Mouse (Mus musculus) heart, embryonic 16.5 days (tissue): Measurements from ENCODE around the gene Cd109. TPM values are rescaled to one million over a fixed set of nuclear protein-coding genes. Genes with fewer than 3 reads are reported as not detected.

Experiments
- ATAC-seq: fragments of 200-750 bp; cut with Nextera tagmentation; replicated peaks from 2 replicates; pipeline ENCODE4 v1.8.0; 2017; ENCODE audit warnings: moderate number of reproducible peaks; ENCODE audit not compliant: insufficient read depth, low FRiP score; ENCODE audit errors: extremely low read depth
- H3K27ac ChIP-seq: fragments of 300-500 bp; sonication (generic); 2 replicates; pipeline ENCODE4 v1.5.1; 2014; ENCODE audit warnings: mild to moderate bottlenecking, low read length, control low read depth, moderate library complexity
- H3K27me3 ChIP-seq: fragments of 300-500 bp; sonication (generic); 2 replicates; pipeline ENCODE4 v1.6.1; 2014; ENCODE audit warnings: low read length, mixed read lengths; ENCODE audit not compliant: control insufficient read depth, insufficient read depth
- H3K36me3 ChIP-seq: fragments of 300-500 bp; sonication (generic); 2 replicates; pipeline ENCODE4 v1.6.1; 2014; ENCODE audit not compliant: control insufficient read depth, insufficient read depth
- H3K4me1 ChIP-seq: fragments of 300-500 bp; sonication (generic); 2 replicates; pipeline ENCODE4 v1.6.1; 2014; ENCODE audit warnings: low read length, mixed read lengths; ENCODE audit not compliant: control insufficient read depth, insufficient read depth
- H3K4me2 ChIP-seq: fragments of 300-500 bp; sonication (generic); 2 replicates; pipeline ENCODE4 v1.6.1; 2014; ENCODE audit warnings: low read depth, mild to moderate bottlenecking, control low read depth, low read length
- H3K4me3 ChIP-seq: fragments of 300-500 bp; sonication (generic); 2 replicates; pipeline ENCODE4 v1.5.1; 2014; ENCODE audit warnings: mild to moderate bottlenecking, control low read depth, low read length
- H3K9ac ChIP-seq: fragments of 300-500 bp; sonication (generic); 2 replicates; pipeline ENCODE4 v1.6.1; 2014; ENCODE audit warnings: low read length, control low read depth
- H3K9me3 ChIP-seq: fragments of 300-500 bp; sonication (generic); replicated peaks from 2 replicates; pipeline ENCODE4 v1.6.1; 2016; ENCODE audit warnings: low read length; ENCODE audit not compliant: control insufficient read depth
- WGBS: fragments of 180-500 bp; shearing (Covaris S2); extraction: QIAGEN DNeasy Blood & Tissue Kit; methylation state at CpG from one replicate; pipeline ENCODE4 v1.1.7; 2014; 5-methylcytosine and 5-hydroxymethylcytosine counted together
- polyA plus RNA-seq: library from polyadenylated mRNA; unstranded; fragments of >200 nt; fragmentation: Nextera tagmentation; extraction: Ambion mirVana; gene quantifications from 2 replicates; pipeline ENCODE4 v1.2.1, GENCODE M21; 2015

Cd109 gene
- polyA plus RNA-seq, 1 experiment from 2014 or later, result 3.6 TPM

DNA sequence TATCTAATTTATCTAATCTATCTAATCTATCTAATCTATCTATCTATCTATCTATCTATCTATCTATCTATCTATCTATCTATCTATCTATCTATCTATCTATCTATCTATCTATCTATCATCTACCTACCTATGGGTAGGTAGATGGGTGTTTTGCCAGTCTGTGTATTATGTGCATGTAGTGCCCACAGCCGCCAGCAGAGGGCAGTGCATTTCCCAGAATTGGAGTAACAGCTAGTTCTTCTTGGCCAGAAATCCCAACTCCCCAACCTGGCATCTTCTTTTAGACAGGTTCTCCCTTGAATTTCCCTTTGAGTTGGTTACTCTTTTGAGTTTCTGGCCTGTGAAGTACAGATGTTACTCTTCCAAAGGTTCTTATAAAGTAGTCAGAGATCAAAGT lies 85.3 kb downstream of the Cd109 start:
- no peak for ATAC-seq
- Histone ChIP-seq H3K4me1 (no peaks in the 10 kb centered on the region), H3K4me2 (no peak overlapping the region), H3K4me3 (no peak overlapping the region), H3K27me3 (no peaks in the 10 kb centered on the region), H3K9me3 (no peaks in the 10 kb centered on the region), H3K27ac (no peak overlapping the region), H3K9ac (no peak overlapping the region), H3K36me3 (no peaks in the 10 kb centered on the region)
- 3% methylated on average over 1 of the region's 1 CpGs for WGBS

DNA sequence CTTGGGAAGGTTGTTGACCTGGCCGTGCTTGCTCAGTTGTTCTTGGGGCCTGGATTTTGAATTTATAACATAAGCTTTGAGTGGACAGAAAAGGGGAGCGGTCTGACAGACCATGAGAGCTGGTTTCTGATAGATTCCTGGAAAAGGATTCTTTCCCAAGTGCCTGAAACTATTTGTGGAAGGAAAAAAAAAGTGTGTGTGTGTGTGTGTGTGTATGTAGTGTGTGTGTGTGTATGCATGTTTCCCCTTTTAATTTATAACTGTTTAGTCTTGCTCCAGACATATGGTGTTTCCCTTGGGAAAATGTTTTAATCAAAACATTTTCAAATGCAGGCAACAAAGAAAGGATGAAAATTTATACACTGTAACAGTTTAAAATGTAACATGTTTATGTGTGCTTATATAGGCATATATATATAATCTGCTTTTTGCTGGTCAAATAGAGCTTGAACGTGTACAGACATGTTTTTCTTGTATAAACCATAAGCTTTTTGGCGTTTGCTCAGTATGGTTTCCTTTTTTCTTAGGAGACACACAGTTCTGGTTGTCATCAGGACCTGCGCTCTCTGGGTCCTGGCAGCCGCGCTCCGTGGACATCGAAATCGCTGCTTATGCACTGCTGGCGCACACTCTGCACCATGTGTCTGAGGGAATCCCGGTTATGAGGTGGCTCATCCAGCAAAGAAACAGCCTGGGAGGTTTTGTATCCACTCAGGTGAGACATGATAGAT lies 87.3 kb downstream of the Cd109 start:
- no peak overlapping the region for H3K27ac ChIP-seq
- no peaks in the 10 kb centered on the region for H3K4me1 ChIP-seq
- peaks cover 4% of the 10 kb centered on the region; the same call in 1 of the 2 replicates for H3K9me3 ChIP-seq
- H3K27me3 ChIP-seq, result no peaks in the 10 kb centered on the region
- H3K9ac ChIP-seq, result no peak overlapping the region
- no peaks in the 10 kb centered on the region for H3K36me3 ChIP-seq
- ATAC-seq, result no peak
- no peak overlapping the region for H3K4me3 ChIP-seq
- 82% methylated on average over 12 of the region's 12 CpGs for whole genome bisulfite sequencing
- H3K4me2 ChIP-seq, result no peak overlapping the region

DNA sequence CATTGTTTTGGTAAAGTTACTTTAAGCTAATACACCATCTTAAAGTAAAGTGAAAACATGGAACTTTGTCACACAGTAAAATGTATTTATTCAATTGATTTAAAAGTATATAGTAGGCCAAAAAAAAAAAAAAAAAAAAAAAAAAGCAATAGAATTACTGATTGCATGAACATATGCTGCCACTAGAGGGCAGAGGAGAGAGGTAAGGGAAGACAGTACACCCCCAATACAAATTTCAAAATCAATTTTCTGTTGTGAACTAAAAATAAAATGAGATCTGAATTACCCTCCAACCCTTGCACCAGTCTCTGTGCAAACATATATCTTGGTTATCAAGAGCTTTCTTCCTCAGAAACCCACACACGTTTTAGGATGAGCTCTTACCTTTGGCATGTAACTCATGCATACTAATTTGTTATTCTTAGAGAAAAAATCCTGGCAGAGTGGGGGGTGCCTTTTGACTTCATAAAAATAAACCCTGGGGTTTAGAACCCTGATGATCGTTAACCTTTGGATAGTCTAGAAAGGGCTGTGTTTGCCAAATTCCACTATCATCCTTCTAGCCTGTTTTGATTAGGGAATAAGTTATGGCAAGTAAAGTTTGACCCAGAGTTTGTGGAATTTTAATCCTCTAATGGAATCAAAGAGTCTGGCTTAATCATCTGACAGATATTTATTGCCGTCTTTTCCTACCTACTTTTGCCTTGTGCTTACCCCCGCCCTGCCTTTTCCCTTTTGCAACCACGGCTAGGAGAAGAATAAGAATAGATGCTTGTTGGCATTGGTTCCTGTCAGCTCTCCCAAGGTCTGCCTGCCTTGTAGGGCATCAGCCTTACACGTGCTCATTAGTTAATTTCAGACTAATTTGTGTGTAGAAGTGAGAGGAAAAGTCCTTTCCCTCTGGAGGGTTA lies 105.8 kb downstream of the Cd109 start:
- H3K27me3 ChIP-seq, result no peaks in the 10 kb centered on the region
- H3K36me3 ChIP-seq, result no peaks in the 10 kb centered on the region
- no peak overlapping the region for H3K4me3 ChIP-seq
- 72% methylated on average over 6 of the region's 6 CpGs for WGBS
- H3K27ac ChIP-seq, result no peak overlapping the region
- H3K9ac ChIP-seq, result no peak overlapping the region
- no peak for ATAC-seq
- H3K4me1 ChIP-seq, result no peaks in the 10 kb centered on the region
- H3K4me2 ChIP-seq, result no peak overlapping the region
- no peaks in the 10 kb centered on the region for H3K9me3 ChIP-seq

DNA sequence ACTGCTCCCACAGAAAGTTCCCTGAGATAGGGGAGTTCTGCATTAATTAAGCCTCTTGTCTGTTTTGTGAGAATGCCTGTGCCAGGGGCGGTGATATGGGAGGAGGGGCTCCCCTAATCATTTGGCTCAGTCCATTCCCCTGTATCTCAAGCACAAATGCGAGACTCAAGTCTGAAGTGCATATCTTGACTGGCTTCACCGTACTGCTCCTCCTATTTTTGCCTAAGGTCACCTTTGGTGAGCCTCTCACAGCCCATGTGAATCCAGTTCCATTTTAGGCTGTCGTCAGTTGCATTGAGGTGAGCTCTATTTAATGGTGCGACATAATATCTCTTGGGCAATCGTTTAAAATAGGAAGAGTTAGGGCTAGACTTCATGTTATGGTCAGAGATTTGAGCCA lies 116.6 kb downstream of the Cd109 start:
- Histone ChIP-seq H3K4me2 (no peak overlapping the region), H3K9ac (no peak overlapping the region), H3K36me3 (no peaks in the 10 kb centered on the region), H3K9me3 (peaks cover 7% of the 10 kb centered on the region; the same call in 1 of the 2 replicates), H3K4me3 (no peak overlapping the region), H3K27ac (no peak overlapping the region), H3K4me1 (peaks cover 9% of the 10 kb centered on the region; the same call in 1 of the 2 replicates), H3K27me3 (no peaks in the 10 kb centered on the region)
- 44% methylated on average over 6 of the region's 6 CpGs for WGBS
- peak; percentile 49; the same call in 1 of the 2 replicates for ATAC-seq

DNA sequence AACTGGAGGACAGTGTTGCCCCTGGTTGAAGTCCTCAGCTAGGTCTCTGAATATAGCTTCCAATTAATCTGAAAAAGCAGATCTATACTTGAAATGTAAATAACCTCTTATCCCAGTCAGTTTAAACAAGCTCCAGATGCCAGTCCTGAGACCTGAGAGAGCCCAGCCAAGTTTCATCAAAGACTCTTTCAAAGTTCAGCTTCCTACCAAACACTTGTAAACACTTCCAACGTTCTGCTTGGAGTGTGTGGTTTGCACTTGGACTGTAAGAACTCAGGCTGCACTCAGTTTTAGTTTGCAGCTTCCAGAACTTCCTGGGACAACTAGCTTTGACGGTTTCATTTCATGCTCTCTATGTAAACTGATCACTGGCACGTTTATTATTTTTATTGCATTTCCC lies 120.2 kb downstream of the Cd109 start:
- no peak overlapping the region for H3K4me3 ChIP-seq
- no peak for ATAC-seq
- WGBS, result 52% methylated on average over 3 of the region's 3 CpGs
- H3K4me1 ChIP-seq, result peaks cover 9% of the 10 kb centered on the region; the same call in 1 of the 2 replicates
- no peaks in the 10 kb centered on the region for H3K36me3 ChIP-seq
- no peak overlapping the region for H3K4me2 ChIP-seq
- no peaks in the 10 kb centered on the region for H3K27me3 ChIP-seq
- H3K9ac ChIP-seq, result no peak overlapping the region
- peaks cover 7% of the 10 kb centered on the region; the same call in 1 of the 2 replicates for H3K9me3 ChIP-seq
- H3K27ac ChIP-seq, result no peak overlapping the region

DNA sequence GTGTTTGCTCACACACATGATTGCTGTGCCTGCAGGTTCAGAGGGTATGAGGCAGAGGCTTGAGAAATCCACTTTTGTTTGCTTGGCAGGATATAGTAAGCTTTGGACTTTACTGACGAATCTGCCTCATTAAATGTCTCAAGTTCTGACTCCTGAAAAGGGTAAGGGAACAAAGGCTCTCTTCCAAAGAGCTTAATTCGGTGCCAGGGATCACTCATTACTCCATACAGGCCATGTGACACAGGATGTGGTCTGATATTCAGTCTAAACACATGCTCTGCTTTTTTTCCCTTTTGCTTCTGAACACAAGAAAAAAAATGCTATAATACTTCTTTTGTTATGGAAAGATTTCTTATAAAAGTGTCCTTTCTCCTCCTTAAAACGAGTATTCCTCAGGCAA lies 126.7 kb downstream of the Cd109 start:
- Histone ChIP-seq H3K27ac (no peak overlapping the region), H3K36me3 (no peaks in the 10 kb centered on the region), H3K9me3 (no peaks in the 10 kb centered on the region), H3K9ac (no peak overlapping the region), H3K4me2 (no peak overlapping the region), H3K4me3 (no peak overlapping the region), H3K4me1 (peaks cover 6% of the 10 kb centered on the region; the same call in 1 of the 2 replicates), H3K27me3 (no peaks in the 10 kb centered on the region)
- ATAC-seq, result no peak
- WGBS, result 57% methylated on average over 3 of the region's 3 CpGs

DNA sequence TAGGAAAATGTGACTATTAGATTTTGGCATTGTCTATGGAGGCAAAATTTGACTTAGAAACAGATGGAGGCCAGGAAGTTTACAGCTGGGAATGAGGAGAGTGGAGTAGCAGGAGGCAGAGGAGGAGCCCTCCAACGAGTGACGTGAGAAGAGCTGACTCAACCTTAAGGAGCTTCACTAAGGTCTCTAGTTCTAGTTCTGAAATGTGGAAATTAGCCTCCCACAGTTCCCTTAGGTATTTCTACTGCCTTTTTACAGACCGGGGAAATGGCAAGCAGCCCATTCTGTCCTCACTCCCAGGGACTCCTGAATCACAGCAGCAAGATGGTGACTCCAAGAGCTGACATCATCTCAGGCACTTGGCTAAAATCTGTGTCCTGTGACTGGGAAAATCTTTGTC lies 134.9 kb downstream of the Cd109 start:
- no peaks in the 10 kb centered on the region for H3K27me3 ChIP-seq
- no peak; the same call in 1 of the 2 replicates for ATAC-seq
- WGBS, result 49% methylated on average over 3 of the region's 3 CpGs

More for the DNA sequence above, 134.9 kb downstream of the Cd109 start:
- no peak overlapping the region for H3K9ac ChIP-seq
- H3K4me2 ChIP-seq, result no peak overlapping the region
- no peaks in the 10 kb centered on the region for H3K36me3 ChIP-seq
- H3K27ac ChIP-seq, result no peak overlapping the region; the same call in 1 of the 2 replicates
- no peak overlapping the region for H3K4me3 ChIP-seq
- H3K4me1 ChIP-seq, result peaks cover 4% of the 10 kb centered on the region; the same call in 1 of the 2 replicates
- H3K9me3 ChIP-seq, result 0 out of 2 replicates have a peak, but pooled peaks cover 3% of the 10 kb centered on the region
